In genomic region chr1:71652551-71653399, GRCm38 (mm10) we compare ENCODE assay signal across 7 mouse cellular contexts. TPM values are rescaled to one million over a fixed set of nuclear protein-coding genes. Genes with fewer than 3 reads are reported as not detected.
DNase-seq lines count a peak whose midpoint lies in the region; ATAC-seq and TF ChIP-seq lines count a peak whose summit lies in the region.

Gene Fn1, minus strand, starts transcription at chr1:71653200.

- H3K4me1 ChIP-seq in embryonic facial prominence, embryonic 12.5 days: peaks cover 14% of the 10 kb centered on the region
- no peaks in the 10 kb centered on the region; the same call in 1 of the 2 replicates for H3K4me1 ChIP-seq in intestine, postnatal 0 days (replicated peaks; ENCODE audit: control insufficient read depth, insufficient read depth, low read length)
- H3K4me1 ChIP-seq in limb, embryonic 10.5 days: peaks cover 43% of the 10 kb centered on the region
- H3K4me1 ChIP-seq in midbrain, embryonic 11.5 days (ENCODE audit: control insufficient read depth, insufficient read depth, low read length): peaks cover 7% of the 10 kb centered on the region; the same call in 1 of the 2 replicates
- H3K4me1 ChIP-seq in small intestine, adult 2 months (ENCODE audit: control insufficient read depth, insufficient read depth, insufficient read length, low read length): peaks cover 6% of the 10 kb centered on the region

- peak within 1 kb of the TSS; percentile 99 for H3K27ac ChIP-seq in embryonic facial prominence, embryonic 12.5 days
- peak within 1 kb of the TSS; percentile 51; the same call in 1 of the 2 replicates for H3K27ac ChIP-seq in intestine, postnatal 0 days (ENCODE audit: low read depth, low read length)
- peak within 1 kb of the TSS; percentile 98 for H3K27ac ChIP-seq in limb, embryonic 10.5 days
- peak within 1 kb of the TSS; percentile 85 for H3K27ac ChIP-seq in midbrain, embryonic 11.5 days (ENCODE audit: low read depth, low read length)
- H3K27ac ChIP-seq in small intestine, adult 2 months (ENCODE audit: insufficient read depth, low read depth, low read length): peak within 1 kb of the TSS; percentile 47

- H3K27me3 ChIP-seq in embryonic facial prominence, embryonic 12.5 days: no peaks in the 10 kb centered on the region
- no peaks in the 10 kb centered on the region for H3K27me3 ChIP-seq in intestine, postnatal 0 days (replicated peaks; ENCODE audit: control insufficient read depth, insufficient read depth, low read length)
- no peaks in the 10 kb centered on the region for H3K27me3 ChIP-seq in limb, embryonic 10.5 days (ENCODE audit: low read depth, poor library complexity, severe bottlenecking)
- no peaks in the 10 kb centered on the region; the same call in 1 of the 2 replicates for H3K27me3 ChIP-seq in midbrain, embryonic 11.5 days (ENCODE audit: control insufficient read depth, insufficient read depth, low read length)
- H3K27me3 ChIP-seq in small intestine, adult 2 months (ENCODE audit: control insufficient read depth, insufficient read depth, low read length): peaks cover 13% of the 10 kb centered on the region

- DNase-seq in adrenal gland, postnatal 25 days: peak; percentile 83
- DNase-seq in limb, embryonic 10.5 days (ENCODE audit: low spot score): peak; percentile 98
- DNase-seq in midbrain, embryonic 11.5 days (ENCODE audit: low spot score, missing footprints): peak; percentile 99

- peak; percentile 96 for ATAC-seq in embryonic facial prominence, embryonic 12.5 days (ENCODE audit: insufficient number of reproducible peaks, insufficient read depth, low FRiP score, low TSS enrichment)
- ATAC-seq in granulocyte monocyte progenitor cell, adult 5-6 weeks (replicated peaks; ENCODE audit: poor library complexity, severe bottlenecking): peak; percentile 93
- peak; percentile 71 for ATAC-seq in intestine, postnatal 0 days
- peak; percentile 96 for ATAC-seq in midbrain, embryonic 11.5 days (ENCODE audit: low FRiP score)

- peaks cover 24% of the 10 kb centered on the region for H3K36me3 ChIP-seq in embryonic facial prominence, embryonic 12.5 days
- no peaks in the 10 kb centered on the region for H3K36me3 ChIP-seq in intestine, postnatal 0 days (ENCODE audit: control insufficient read depth, insufficient read depth)
- H3K36me3 ChIP-seq in limb, embryonic 10.5 days: peaks cover 32% of the 10 kb centered on the region
- no peaks in the 10 kb centered on the region; the same call in 1 of the 2 replicates for H3K36me3 ChIP-seq in midbrain, embryonic 11.5 days (ENCODE audit: control insufficient read depth, insufficient read depth, low read length)
- no peaks in the 10 kb centered on the region for H3K36me3 ChIP-seq in small intestine, adult 2 months (ENCODE audit: control insufficient read depth, insufficient read depth, low read length)

- H3K4me2 ChIP-seq in embryonic facial prominence, embryonic 12.5 days (replicated peaks): peak within 1 kb of the TSS; percentile 86
- peak within 1 kb of the TSS; percentile 86 for H3K4me2 ChIP-seq in intestine, postnatal 0 days (replicated peaks; ENCODE audit: low read depth)
- H3K4me2 ChIP-seq in midbrain, embryonic 11.5 days: peak within 1 kb of the TSS; percentile 68

- no peak for TF ChIP-seq CTCF in intestine, postnatal 0 days (IDR thresholded peaks at IDR 0.05; ENCODE audit: low read depth)
- TF ChIP-seq CTCF in small intestine, adult 2 months (IDR thresholded peaks at IDR 0.05; ENCODE audit: extremely low read depth, insufficient read length, insufficient replicate concordance, low read depth, low read length): no peak

- H3K9me3 ChIP-seq in embryonic facial prominence, embryonic 12.5 days: no peaks in the 10 kb centered on the region
- H3K9me3 ChIP-seq in intestine, postnatal 0 days (ENCODE audit: control insufficient read depth): no peaks in the 10 kb centered on the region
- no peaks in the 10 kb centered on the region for H3K9me3 ChIP-seq in limb, embryonic 10.5 days (replicated peaks)
- no peaks in the 10 kb centered on the region for H3K9me3 ChIP-seq in midbrain, embryonic 11.5 days (ENCODE audit: control insufficient read depth, low read length)

- H3K4me3 ChIP-seq in embryonic facial prominence, embryonic 12.5 days: peak within 1 kb of the TSS; percentile 83
- H3K4me3 ChIP-seq in intestine, postnatal 0 days (ENCODE audit: low read depth, low read length): peak within 1 kb of the TSS; percentile 51
- H3K4me3 ChIP-seq in limb, embryonic 10.5 days: peak within 1 kb of the TSS; percentile 84
- H3K4me3 ChIP-seq in midbrain, embryonic 11.5 days (ENCODE audit: low read depth, low read length): peak within 1 kb of the TSS; percentile 76
- peak within 1 kb of the TSS; percentile 62 for H3K4me3 ChIP-seq in small intestine, adult 2 months (ENCODE audit: low read depth, low read length)

- WGBS in embryonic facial prominence, embryonic 12.5 days: under 1% methylated on average over 62 of the region's 63 CpGs
- under 1% methylated on average over 63 of the region's 63 CpGs for WGBS in intestine, postnatal 0 days
- under 1% methylated on average over 62 of the region's 63 CpGs for WGBS in limb, embryonic 10.5 days
- under 1% methylated on average over 62 of the region's 63 CpGs for WGBS in midbrain, embryonic 11.5 days
- 1% methylated on average over 60 of the region's 63 CpGs for WGBS in small intestine, adult 2 months

- TF ChIP-seq POLR2A in small intestine, adult 2 months (IDR thresholded peaks at IDR 0.05; ENCODE audit: low read depth, low read length): peak; percentile 36; the same call in 1 of the 2 replicates

- H3K9ac ChIP-seq in embryonic facial prominence, embryonic 12.5 days: peak within 1 kb of the TSS; percentile 89
- peak within 1 kb of the TSS; percentile 38 for H3K9ac ChIP-seq in intestine, postnatal 0 days (ENCODE audit: low read depth, low read length)
- H3K9ac ChIP-seq in midbrain, embryonic 11.5 days (ENCODE audit: low read length): peak within 1 kb of the TSS; percentile 91

RNA-seq across cellular contexts. Expression of gene Fn1, which starts in this region (rescaled TPM):
- 26.8 and 42.6 TPM in 2 replicates for total RNA-seq in adrenal gland, postnatal 25 days (2021)
- 233 and 238 TPM in 2 replicates for polyA plus RNA-seq in embryonic facial prominence, embryonic 12.5 days (2016; fragmentation: Nextera tagmentation; extraction: Ambion mirVana)
- 4.5 and 10.9 TPM in 2 replicates for total RNA-seq in granulocyte monocyte progenitor cell, adult 5-6 weeks (2014; fragmentation: Nextera tagmentation)
- total RNA-seq in granulocyte monocyte progenitor cell, adult 5-6 weeks (2017): 7.2 and 9.3 TPM in 2 replicates
- 38.3 and 43.1 TPM in 2 replicates for polyA plus RNA-seq in intestine, postnatal 0 days (2015; fragmentation: Nextera tagmentation; extraction: Ambion mirVana)
- polyA plus RNA-seq in limb, embryonic 10.5 days (2016; fragmentation: Nextera tagmentation; extraction: Ambion mirVana): 129 and 191 TPM in 2 replicates
- 62.0 and 64.7 TPM in 2 replicates for polyA plus RNA-seq in midbrain, embryonic 11.5 days (2014; fragmentation: Nextera tagmentation; extraction: Ambion mirVana)
- 73.7 and 86.1 TPM in 2 replicates for polyA plus RNA-seq in small intestine, adult 2 months (2012; rRNA removed)

Comparison
In these comparisons a context has a peak if more than half of its experiments do, and no peak if none do; other contexts are left out.
1. Peak in every context shown above with its lines: DNase-seq, ATAC-seq, H3K4me3 ChIP-seq and H3K27ac ChIP-seq.
2. H3K27ac ChIP-seq: peak in every context shown above with its lines; median percentile 99 in embryonic facial prominence, embryonic 12.5 days; 98 in limb, embryonic 10.5 days; 85 in midbrain, embryonic 11.5 days; 51 in intestine, postnatal 0 days; 47 in small intestine, adult 2 months.
3. H3K9ac ChIP-seq: peak in every context shown above with its lines; median percentile 91 in midbrain, embryonic 11.5 days; 89 in embryonic facial prominence, embryonic 12.5 days; 38 in intestine, postnatal 0 days.